Mouse (Mus musculus): ENCODE results near the gene Trpt1.

Trpt1 gene

DNA sequence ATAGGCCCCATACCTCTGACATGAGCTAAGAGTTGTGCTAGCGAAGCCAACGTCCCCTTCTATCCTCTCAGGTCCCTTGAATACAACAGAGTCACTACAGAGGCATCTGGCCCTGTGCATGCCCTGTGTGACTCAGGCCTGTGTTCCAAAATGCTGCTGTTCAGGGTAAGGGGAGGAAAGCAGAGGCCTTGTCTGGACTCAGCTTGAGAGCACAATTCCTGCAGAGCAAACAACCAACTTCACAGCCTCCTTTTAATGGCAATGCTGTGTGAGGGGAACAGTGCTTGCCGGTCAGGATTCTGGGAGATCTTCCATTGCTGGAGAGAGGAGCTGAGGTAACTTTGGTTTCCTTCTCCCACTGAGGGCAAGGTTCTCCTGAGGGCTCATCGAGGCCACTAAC, 48.3 kb downstream of the Trpt1 start:
- no peak for DNase-seq (ENCODE audit: low read depth)

GRCm38 (mm10) chr19:7044706-7045105, 48.8 kb downstream of the Trpt1 start:
- DNase-seq (ENCODE audit: low read depth): no peak

All from c-Kit-positive CD71-positive TER-119-negative erythroid progenitor cells, embryonic 14.5 days (primary cell).